Mouse (Mus musculus) natural killer cell, adult 2 months (primary cell): Measurements from ENCODE around the gene 9430097D07Rik.
A peak's percentile ranks its signal among the peaks of the same experiment; 100 is the strongest.

ENCODE experiments used
- DNase-seq, 2 experiments: peaks; one replicate each; pipeline ENCODE4 v3.0.0; 2022; ENCODE audit warnings: low spot score in 2 of 2

Gene 9430097D07Rik

GRCm38 (mm10) chr2:32597248-32597647, 21.8 kb upstream of the 9430097D07Rik start:
- DNase-seq: no peak

- DNase-seq: no peak
These were observed 21.2 kb upstream of the 9430097D07Rik start for GRCm38 (mm10) chr2:32596725-32597124.

GRCm38 (mm10) chr2:32591249-32591648, 15.8 kb upstream of the 9430097D07Rik start:
- no peak for DNase-seq

GRCm38 (mm10) chr2:32590224-32590623, 14.7 kb upstream of the 9430097D07Rik start:
- no peak for DNase-seq

- DNase-seq: no peak
These were observed 13.8 kb upstream of the 9430097D07Rik start for GRCm38 (mm10) chr2:32589213-32589795.

GRCm38 (mm10) chr2:32587731-32588321, 12.3 kb upstream of the 9430097D07Rik start:
- peak; percentile 85 to 90 for DNase-seq

GRCm38 (mm10) chr2:32586871-32587351, 11.4 kb upstream of the 9430097D07Rik start, which contains the start of gene St6galnac4:
Gene St6galnac4 (plus strand): TSS chr2:32587095.
- DNase-seq: peak; percentile 81 to 90

GRCm38 (mm10) chr2:32585149-32585714, 9.7 kb upstream of the 9430097D07Rik start:
- DNase-seq: no peak

GRCm38 (mm10) chr2:32582830-32583799, 7.6 kb upstream of the 9430097D07Rik start:
- DNase-seq: peak; percentile 76 to 82

- peak in 1 of 2 experiments; percentile 28 for DNase-seq
These were observed 6.1 kb upstream of the 9430097D07Rik start for GRCm38 (mm10) chr2:32581450-32582095.

- no peak for DNase-seq
These were observed 2.9 kb upstream of the 9430097D07Rik start for GRCm38 (mm10) chr2:32578146-32579046.

GRCm38 (mm10) chr2:32576532-32576931, 1.0 kb upstream of the 9430097D07Rik start:
- DNase-seq: no peak

GRCm38 (mm10) chr2:32574901-32575585, 441 bp downstream of the 9430097D07Rik start:
- DNase-seq: peak; percentile 67 to 73

GRCm38 (mm10) chr2:32574497-32574896, 987 bp downstream of the 9430097D07Rik start, which contains the start of gene Pip5kl1:
Gene Pip5kl1 (plus strand): TSS chr2:32574797.
- no peak for DNase-seq

GRCm38 (mm10) chr2:32572196-32572595, 3.3 kb downstream of the 9430097D07Rik start:
- no peak for DNase-seq

- peak; percentile 83 to 88 for DNase-seq
These were observed 4.6 kb downstream of the 9430097D07Rik start, which contains the start of gene Dpm2 for GRCm38 (mm10) chr2:32570698-32571494. Gene Dpm2 (plus strand): TSS chr2:32570858.

GRCm38 (mm10) chr2:32568941-32569340, 6.5 kb downstream of the 9430097D07Rik start:
- DNase-seq: no peak

- DNase-seq: no peak
These were observed 7.3 kb downstream of the 9430097D07Rik start for GRCm38 (mm10) chr2:32568149-32568548.
